Mouse (Mus musculus) spleen, adult 2 months (tissue): Measurements from ENCODE around the gene Ctsll3.

Source experiments
- CTCF ChIP-seq: fragments of 200-500 bp; IDR thresholded peaks from 2 replicates; pipeline ENCODE4 v1.5.1; 2011; ENCODE audit warnings: mild to moderate bottlenecking, inconsistent platforms; ENCODE audit not compliant: insufficient read depth, insufficient read length, insufficient replicate concordance; ENCODE audit errors: extremely low read depth
- POLR2A ChIP-seq: fragments of 200-500 bp; IDR thresholded peaks from 2 replicates; pipeline ENCODE4 v1.6.1; 2011; ENCODE audit warnings: low read depth, low read length, inconsistent platforms

GRCm38 (mm10) chr13:60757292-60757691 is 45.4 kb downstream of the Ctsll3 start:
- TF ChIP-seq CTCF (no peak), POLR2A (no peak)
